Mouse (Mus musculus): ENCODE measurements around the gene Crybb2. TPM values are rescaled to one million over a fixed set of nuclear protein-coding genes. Genes with fewer than 3 reads are reported as not detected.

The Crybb2 gene
- not detected in 2 replicates for polyA plus RNA-seq (2012; rRNA removed)

GRCm38 (mm10) chr5:113070017-113070416 is at the start of gene Crybb2:
TSS of gene Crybb2 (minus strand) at chr5:113070117.

GRCm38 (mm10) chr5:113081439-113081838 is 11.5 kb upstream of the Crybb2 start, which contains the start of gene Crybb3:
TSS of gene Crybb3 (minus strand) at chr5:113081584.

GRCm38 (mm10) chr5:113015236-113016061 is 54.5 kb downstream of the Crybb2 start, which contains the start of gene Grk3:
TSS of gene Grk3 (minus strand) at chr5:113015791.

Other genes with a start within 250 kb of the Crybb2 start
- 0.57 and 0.64 TPM in 2 replicates for gene Myo18b, start 173.8 kb downstream of the Crybb2 start, polyA plus RNA-seq (2012; rRNA removed)
- gene Grk3, start 54.3 kb downstream of the Crybb2 start, polyA plus RNA-seq (2012; rRNA removed) = 6.3 and 6.4 TPM in 2 replicates
- gene Crybb3, start 11.5 kb upstream of the Crybb2 start, polyA plus RNA-seq (2012; rRNA removed) = 6.0 and 6.8 TPM in 2 replicates
- gene 2900026A02Rik, start 151.1 kb upstream of the Crybb2 start, polyA plus RNA-seq (2012; rRNA removed) = 15.6 and 16.6 TPM in 2 replicates
- 0.53 and 0.76 TPM in 2 replicates for gene Tmem211, start 156.8 kb upstream of the Crybb2 start, polyA plus RNA-seq (2012; rRNA removed)
- gene Sgsm1, start 240.7 kb upstream of the Crybb2 start, polyA plus RNA-seq (2012; rRNA removed) = 11.5 and 12.3 TPM in 2 replicates

All from ovary, adult 2 months (tissue).